8 mouse cellular contexts compared by ENCODE assay signal in genomic region chr9:44489651-44490085, GRCm38 (mm10). TPM values are rescaled to one million over a fixed set of nuclear protein-coding genes. Genes with fewer than 3 reads are reported as not detected.
DNase-seq lines count a peak whose midpoint lies in the region; ATAC-seq lines count a peak whose summit lies in the region.

No protein-coding gene starts in this region.

- H3K27ac ChIP-seq in heart, embryonic 16.5 days (ENCODE audit: low read length) = peak overlapping the region; percentile 95
- peak overlapping the region; percentile 73 for H3K27ac ChIP-seq in limb, embryonic 12.5 days
- H3K27ac ChIP-seq in neural tube, embryonic 12.5 days = no peak overlapping the region

- H3K36me3 ChIP-seq in heart, embryonic 16.5 days (ENCODE audit: control insufficient read depth, insufficient read depth) = 0 out of 2 replicates have a peak, but pooled peaks cover 2% of the 10 kb centered on the region
- peaks cover 7% of the 10 kb centered on the region; the same call in 1 of the 2 replicates for H3K36me3 ChIP-seq in limb, embryonic 12.5 days
- no peaks in the 10 kb centered on the region for H3K36me3 ChIP-seq in neural tube, embryonic 12.5 days

- WGBS in heart, embryonic 16.5 days = 3% methylated on average over 17 of the region's 17 CpGs
- WGBS in limb, embryonic 12.5 days = 2% methylated on average over 17 of the region's 17 CpGs
- 5% methylated on average over 17 of the region's 17 CpGs for WGBS in neural tube, embryonic 12.5 days

- no peak for ATAC-seq in heart, embryonic 16.5 days (replicated peaks; ENCODE audit: extremely low read depth, insufficient read depth, low FRiP score)
- ATAC-seq in limb, embryonic 12.5 days (ENCODE audit: insufficient number of reproducible peaks, insufficient read depth, low FRiP score, low TSS enrichment, low read depth) = no peak
- no peak for ATAC-seq in neural tube, embryonic 12.5 days (ENCODE audit: low FRiP score, low read depth)
- ATAC-seq in activated CD4-positive, CD25-positive, alpha-beta regulatory T cell, adult 4 months = no peak

- peak overlapping the region; percentile 78 for H3K9ac ChIP-seq in heart, embryonic 16.5 days (ENCODE audit: low read length)
- H3K9ac ChIP-seq in limb, embryonic 12.5 days (replicated peaks) = peak overlapping the region; percentile 56
- 0 out of 2 replicates have a peak overlapping the region, but pooled peaks have one; percentile 38 for H3K9ac ChIP-seq in neural tube, embryonic 12.5 days

- peak overlapping the region; percentile 95 for H3K4me2 ChIP-seq in heart, embryonic 16.5 days (ENCODE audit: low read depth, low read length)
- H3K4me2 ChIP-seq in limb, embryonic 12.5 days = peak overlapping the region; percentile 97
- peak overlapping the region; percentile 94 for H3K4me2 ChIP-seq in neural tube, embryonic 12.5 days (replicated peaks)

- no peaks in the 10 kb centered on the region for H3K27me3 ChIP-seq in heart, embryonic 16.5 days (ENCODE audit: control insufficient read depth, insufficient read depth, low read length)
- no peaks in the 10 kb centered on the region for H3K27me3 ChIP-seq in limb, embryonic 12.5 days
- H3K27me3 ChIP-seq in neural tube, embryonic 12.5 days (replicated peaks) = no peaks in the 10 kb centered on the region

- peak overlapping the region; percentile 96 for H3K4me3 ChIP-seq in heart, embryonic 16.5 days (ENCODE audit: low read length)
- peak overlapping the region; percentile 98 for H3K4me3 ChIP-seq in limb, embryonic 12.5 days (replicated peaks)
- no peak overlapping the region for H3K4me3 ChIP-seq in neural tube, embryonic 12.5 days

- H3K4me1 ChIP-seq in heart, embryonic 16.5 days (ENCODE audit: control insufficient read depth, insufficient read depth, low read length) = peaks cover 100% of the 10 kb centered on the region
- H3K4me1 ChIP-seq in limb, embryonic 12.5 days (replicated peaks) = peaks cover 100% of the 10 kb centered on the region
- H3K4me1 ChIP-seq in neural tube, embryonic 12.5 days = peaks cover 90% of the 10 kb centered on the region

- H3K9me3 ChIP-seq in heart, embryonic 16.5 days (replicated peaks; ENCODE audit: control insufficient read depth, low read length) = no peaks in the 10 kb centered on the region
- H3K9me3 ChIP-seq in limb, embryonic 12.5 days = no peaks in the 10 kb centered on the region
- H3K9me3 ChIP-seq in neural tube, embryonic 12.5 days = no peaks in the 10 kb centered on the region

- DNase-seq in right cerebral cortex, postnatal 14 days = peak; percentile 32
- no peak for DNase-seq in right cerebral cortex, postnatal 36 days (ENCODE audit: low spot score in 2 of 2)
- peak; percentile 64 for DNase-seq in embryo, embryonic 10 days (ENCODE audit: low spot score)
- no peak for DNase-seq in ovary, adult 18-20 months (ENCODE audit: low spot score)

RNA-seq across cellular contexts. Expression of gene Bcl9l, which starts 7.0 kb away (rescaled TPM):
- polyA plus RNA-seq in heart, embryonic 16.5 days (2015; fragmentation: Nextera tagmentation; extraction: Ambion mirVana) = 11.1 and 11.3 TPM in 2 replicates
- polyA plus RNA-seq in limb, embryonic 12.5 days (2016; fragmentation: Nextera tagmentation; extraction: Ambion mirVana) = 14.3 and 17.3 TPM in 2 replicates
- polyA plus RNA-seq in neural tube, embryonic 12.5 days (2016; fragmentation: Nextera tagmentation; extraction: Ambion mirVana) = 9.3 and 10.9 TPM in 2 replicates
- polyA plus RNA-seq in activated CD4-positive, CD25-positive, alpha-beta regulatory T cell, adult 4 months (2017; shearing (Covaris generic)) = 10 to 100 TPM; 13.2 to 15.2 TPM

RNA-seq across cellular contexts. Expression of gene Upk2, which starts 34.9 kb away (rescaled TPM):
- polyA plus RNA-seq in heart, embryonic 16.5 days (2015; fragmentation: Nextera tagmentation; extraction: Ambion mirVana) = 0.50 TPM in 1 of 2 replicates, not detected in the other
- 0.31 and 0.65 TPM in 2 replicates for polyA plus RNA-seq in limb, embryonic 12.5 days (2016; fragmentation: Nextera tagmentation; extraction: Ambion mirVana)
- polyA plus RNA-seq in neural tube, embryonic 12.5 days (2016; fragmentation: Nextera tagmentation; extraction: Ambion mirVana) = 0.35 TPM in 1 of 2 replicates, not detected in the other
- polyA plus RNA-seq in activated CD4-positive, CD25-positive, alpha-beta regulatory T cell, adult 4 months (2017; shearing (Covaris generic)) = not detected

RNA-seq across cellular contexts. Expression of gene Foxr1, which starts 48.7 kb away (rescaled TPM):
- polyA plus RNA-seq in heart, embryonic 16.5 days (2015; fragmentation: Nextera tagmentation; extraction: Ambion mirVana) = not detected in 2 replicates
- polyA plus RNA-seq in limb, embryonic 12.5 days (2016; fragmentation: Nextera tagmentation; extraction: Ambion mirVana) = 0.18 TPM in 1 of 2 replicates, not detected in the other
- polyA plus RNA-seq in neural tube, embryonic 12.5 days (2016; fragmentation: Nextera tagmentation; extraction: Ambion mirVana) = not detected in 2 replicates
- under 1 TPM in 1 of 2 experiments, not detected in 1; 0.45 TPM for polyA plus RNA-seq in activated CD4-positive, CD25-positive, alpha-beta regulatory T cell, adult 4 months (2017; shearing (Covaris generic))

Comparison
In these comparisons a context has a peak if more than half of its experiments do, and no peak if none do; other contexts are left out.
1. DNase-seq: peak in right cerebral cortex, postnatal 14 days (single experiment) and embryo, embryonic 10 days (single experiment); none in right cerebral cortex, postnatal 36 days (0 of 2) and ovary, adult 18-20 months (single experiment).
2. Peak in every context shown above with its lines, with median percentiles within 50 percentile points of each other: H3K4me2 ChIP-seq and H3K9ac ChIP-seq.